Mouse (Mus musculus) ES-E14 (cell line): ENCODE results near the gene Ncln. TPM values are rescaled to one million over a fixed set of nuclear protein-coding genes. Genes with fewer than 3 reads are reported as not detected.
A peak's percentile ranks its signal among the peaks of the same experiment; 100 is the strongest.

Experiments used
- DNase-seq: peaks from one replicate; pipeline ENCODE4 v3.0.0-alpha.2; 2013; ENCODE audit warnings: low read depth, low spot score
- H3K27ac ChIP-seq: 2 replicates; pipeline ENCODE4 v1.5.1; 2012; ENCODE audit warnings: low read depth, mild to moderate bottlenecking, low read length, moderate library complexity, mixed read lengths; ENCODE audit not compliant: poor library complexity, insufficient read depth, severe bottlenecking
- H3K36me3 ChIP-seq: 2 replicates; pipeline ENCODE4 v1.6.1; 2012; ENCODE audit warnings: mild to moderate bottlenecking, low read length, moderate library complexity, mixed read lengths; ENCODE audit not compliant: control insufficient read depth, poor library complexity, insufficient read depth, severe bottlenecking
- H3K4me1 ChIP-seq, 2 experiments: fragments of 150-350 bp in 1 of 2; sonication (generic) in 1 of 2; 2 replicates each; pipeline ENCODE4 v1.6.1; 2012; ENCODE audit warnings: low read length in 2 of 2, mild to moderate bottlenecking in 1 of 2, mixed read lengths in 1 of 2; ENCODE audit not compliant: control insufficient read depth in 2 of 2, insufficient read depth in 2 of 2, poor library complexity in 1 of 2
- H3K4me3 ChIP-seq, 2 experiments: fragments of 150-350 bp in 1 of 2; sonication (generic) in 1 of 2; 2 replicates each; pipeline ENCODE4 v1.5.1; 2012; ENCODE audit warnings: low read length in 2 of 2, low read depth in 1 of 2, mild to moderate bottlenecking in 1 of 2, mixed read lengths in 1 of 2; ENCODE audit not compliant: insufficient read depth in 1 of 2, poor library complexity in 1 of 2, severe bottlenecking in 1 of 2
- H3K9ac ChIP-seq: 2 replicates; pipeline ENCODE4 v1.6.1; 2012; ENCODE audit warnings: low read depth, mild to moderate bottlenecking, low read length, mixed read lengths; ENCODE audit not compliant: poor library complexity, insufficient read depth, severe bottlenecking
- H3K9me3 ChIP-seq: fragments of 150-350 bp; sonication (generic); 2 replicates; pipeline ENCODE4 v1.6.1; 2012; ENCODE audit warnings: low read depth, mild to moderate bottlenecking, low read length; ENCODE audit not compliant: control insufficient read depth, insufficient read depth
- CHD2 ChIP-seq: IDR thresholded peaks from 2 replicates; pipeline ENCODE4 v1.6.1; 2014; ENCODE audit warnings: mild to moderate bottlenecking, low read depth, low read length, inconsistent platforms
- HCFC1 ChIP-seq: IDR thresholded peaks from 2 replicates; pipeline ENCODE4 v1.6.1; 2012; ENCODE audit warnings: low read length, inconsistent platforms, borderline replicate concordance; ENCODE audit not compliant: insufficient read depth
- MAFK ChIP-seq: IDR thresholded peaks from 2 replicates; pipeline ENCODE4 v1.6.1; 2014; ENCODE audit warnings: mild to moderate bottlenecking, low read depth, low read length, inconsistent platforms; ENCODE audit not compliant: insufficient read depth
- ZC3H11A ChIP-seq: IDR thresholded peaks from 2 replicates; pipeline ENCODE4 v1.6.1; 2012; ENCODE audit warnings: low read depth, mild to moderate bottlenecking, inconsistent platforms, low read length, borderline replicate concordance
- ZNF384 ChIP-seq: IDR thresholded peaks from 2 replicates; pipeline ENCODE4 v1.6.1; 2012; ENCODE audit warnings: low read depth, low read length, inconsistent platforms
- in situ Hi-C, 2 experiments: fragments of 600-800 bp; cut with MboI; formaldehyde crosslinking; loops; one replicate each; pipeline ENCODE4 v1.15.1; 2025; ENCODE audit warnings: low sequenced_read_pairs in 2 of 2, inconsistent platforms in 1 of 2; ENCODE audit not compliant: unreplicated experiment in 2 of 2
- total RNA-seq: library from RNA; depleted of rRNA; stranded (reverse); fragments of 300-350 nt; gene quantifications from 2 replicates; pipeline ENCODE4 v1.2.3, GENCODE M21; 2012

Ncln gene
- total RNA-seq, 1 experiment: 254 TPM

- H3K4me1 ChIP-seq: peaks cover 0 to 18% of the 10 kb centered on the region in 2 experiments; a peak in 2 of 4 replicates
- no peak overlapping the region for H3K27ac ChIP-seq
- no peaks in the 10 kb centered on the region for H3K9me3 ChIP-seq
- H3K9ac ChIP-seq: no peak overlapping the region
- H3K36me3 ChIP-seq: peaks cover 39% of the 10 kb centered on the region
- TF ChIP-seq ZNF384 (no peak), ZC3H11A (no peak), CHD2 (no peak), MAFK (no peak), HCFC1 (no peak)
- no peak overlapping the region for H3K4me3 ChIP-seq
- in situ Hi-C loops: no loop called here
- DNase-seq: no peak
These were observed 10.6 kb downstream of the Ncln start for GRCm38 (mm10) chr10:81485479-81486018.

- no peak for DNase-seq
- Histone ChIP-seq H3K4me3 (no peak overlapping the region), H3K36me3 (peaks cover 36% of the 10 kb centered on the region), H3K9ac (no peak overlapping the region), H3K4me1 (peaks cover 0 to 23% of the 10 kb centered on the region in 2 experiments; a peak in 3 of 4 replicates), H3K9me3 (no peaks in the 10 kb centered on the region), H3K27ac (no peak overlapping the region)
- in situ Hi-C loops: no loop called here
- TF ChIP-seq ZNF384 (no peak), CHD2 (no peak), HCFC1 (no peak), MAFK (no peak), ZC3H11A (no peak)
These were observed 11.1 kb downstream of the Ncln start for GRCm38 (mm10) chr10:81485060-81485449.

- H3K27ac ChIP-seq: no peak overlapping the region
- no peaks in the 10 kb centered on the region for H3K9me3 ChIP-seq
- H3K9ac ChIP-seq: no peak overlapping the region
- DNase-seq: no peak
- H3K4me3 ChIP-seq: no peak overlapping the region
- TF ChIP-seq CHD2 (no peak), ZC3H11A (no peak), ZNF384 (no peak), HCFC1 (no peak), MAFK (no peak)
- peaks cover 31% of the 10 kb centered on the region for H3K36me3 ChIP-seq
- H3K4me1 ChIP-seq: peaks cover 0 to 26% of the 10 kb centered on the region in 2 experiments; a peak in 3 of 4 replicates
- in situ Hi-C loops: no loop called here
These were observed 11.6 kb downstream of the Ncln start for GRCm38 (mm10) chr10:81484441-81485059.

GRCm38 (mm10) chr10:81483983-81484382 is 12.2 kb downstream of the Ncln start:
- no peak overlapping the region for H3K27ac ChIP-seq
- in situ Hi-C loops: no loop called here
- DNase-seq: peak; percentile 74

More at GRCm38 (mm10) chr10:81483983-81484382, 12.2 kb downstream of the Ncln start:
- TF ChIP-seq CHD2 (no peak), ZC3H11A (no peak), HCFC1 (no peak), MAFK (no peak), ZNF384 (peak; percentile 93)
- Histone ChIP-seq H3K4me1 (peaks cover 0 to 26% of the 10 kb centered on the region in 2 experiments; a peak in 3 of 4 replicates), H3K9me3 (no peaks in the 10 kb centered on the region), H3K36me3 (peaks cover 29% of the 10 kb centered on the region), H3K4me3 (no peak overlapping the region), H3K9ac (no peak overlapping the region; the same call in 1 of the 2 replicates)
